Mouse (Mus musculus) forebrain, embryonic 16.5 days (tissue): ENCODE results near the gene Pygm. TPM values are rescaled to one million over a fixed set of nuclear protein-coding genes. Genes with fewer than 3 reads are reported as not detected.
A peak's percentile ranks its signal among the peaks of the same experiment; 100 is the strongest.

Experiments used
- ATAC-seq: fragments of 200-750 bp; cut with Nextera tagmentation; 2 replicates; pipeline ENCODE4 v1.8.0; 2017; ENCODE audit warnings: mild to moderate bottlenecking, moderate library complexity
- H3K27ac ChIP-seq: fragments of 300-500 bp; sonication (generic); 2 replicates; pipeline ENCODE4 v1.5.1; 2014; ENCODE audit warnings: low read length, control low read depth
- H3K27me3 ChIP-seq: fragments of 300-500 bp; sonication (generic); replicated peaks from 2 replicates; pipeline ENCODE4 v1.6.1; 2014; ENCODE audit warnings: low read length; ENCODE audit not compliant: control insufficient read depth, insufficient read depth
- H3K36me3 ChIP-seq: fragments of 300-500 bp; sonication (generic); 2 replicates; pipeline ENCODE4 v1.6.1; 2014; ENCODE audit not compliant: control insufficient read depth, insufficient read depth
- H3K4me1 ChIP-seq: fragments of 300-500 bp; sonication (generic); replicated peaks from 2 replicates; pipeline ENCODE4 v1.6.1; 2014; ENCODE audit warnings: low read length; ENCODE audit not compliant: control insufficient read depth, insufficient read depth
- H3K4me2 ChIP-seq: fragments of 300-500 bp; sonication (generic); 2 replicates; pipeline ENCODE4 v1.6.1; 2014; ENCODE audit warnings: mild to moderate bottlenecking, low read length, control low read depth
- H3K4me3 ChIP-seq: fragments of 300-500 bp; sonication (generic); replicated peaks from 2 replicates; pipeline ENCODE4 v1.5.1; 2014; ENCODE audit warnings: mild to moderate bottlenecking, low read length, control low read depth
- H3K9ac ChIP-seq: fragments of 300-500 bp; sonication (generic); replicated peaks from 2 replicates; pipeline ENCODE4 v1.6.1; 2014; ENCODE audit warnings: low read depth, low read length, control low read depth
- H3K9me3 ChIP-seq: fragments of 300-500 bp; sonication (generic); 2 replicates; pipeline ENCODE4 v1.6.1; 2016; ENCODE audit warnings: low read length; ENCODE audit not compliant: control insufficient read depth
- WGBS: fragments of 180-500 bp; shearing (Covaris S2); extraction: QIAGEN DNeasy Blood & Tissue Kit; methylation state at CpG from one replicate; pipeline ENCODE4 v1.1.7; 2014; 5-methylcytosine and 5-hydroxymethylcytosine counted together
- polyA plus RNA-seq: library from polyadenylated mRNA; unstranded; fragments of >200 nt; fragmentation: Nextera tagmentation; extraction: Ambion mirVana; gene quantifications from 2 replicates; pipeline ENCODE4 v1.2.1, GENCODE M21; 2015

Gene Pygm
- polyA plus RNA-seq, 1 experiment from 2014 or later: 2.8 TPM

- Histone ChIP-seq H3K4me1 (peaks cover 33% of the 10 kb centered on the region), H3K4me2 (peak overlapping the region; percentile 94), H3K27ac (no peak overlapping the region), H3K27me3 (peaks cover 10% of the 10 kb centered on the region), H3K9ac (peak overlapping the region; percentile 65), H3K4me3 (peak overlapping the region; percentile 68), H3K9me3 (no peaks in the 10 kb centered on the region), H3K36me3 (no peaks in the 10 kb centered on the region)
- 3% methylated on average over 29 of the region's 29 CpGs for WGBS
- no peak for ATAC-seq
Measured at GRCm38 (mm10) chr19:6400096-6401086, 16.2 kb downstream of the Pygm start.

GRCm38 (mm10) chr19:6401131-6401815, 17.1 kb downstream of the Pygm start:
- Histone ChIP-seq H3K4me3 (peak overlapping the region; percentile 68), H3K27me3 (peaks cover 10% of the 10 kb centered on the region), H3K27ac (no peak overlapping the region), H3K4me1 (peaks cover 33% of the 10 kb centered on the region), H3K36me3 (no peaks in the 10 kb centered on the region), H3K4me2 (peak overlapping the region; percentile 94), H3K9me3 (no peaks in the 10 kb centered on the region), H3K9ac (peak overlapping the region; percentile 33)
- WGBS: under 1% methylated on average over 32 of the region's 32 CpGs
- ATAC-seq: 0 out of 2 replicates have a peak, but pooled peaks have one; percentile 9

GRCm38 (mm10) chr19:6401951-6402350, 17.8 kb downstream of the Pygm start:
- no peak overlapping the region for H3K9ac ChIP-seq
- H3K4me1 ChIP-seq: peaks cover 33% of the 10 kb centered on the region
- peak overlapping the region; percentile 94 for H3K4me2 ChIP-seq
- H3K27ac ChIP-seq: no peak overlapping the region
- H3K9me3 ChIP-seq: no peaks in the 10 kb centered on the region
- peaks cover 10% of the 10 kb centered on the region for H3K27me3 ChIP-seq
- H3K36me3 ChIP-seq: no peaks in the 10 kb centered on the region
- peak overlapping the region; percentile 68; the same call in 1 of the 2 replicates for H3K4me3 ChIP-seq
- WGBS: 20% methylated on average over 9 of the region's 9 CpGs
- ATAC-seq: no peak

GRCm38 (mm10) chr19:6403869-6404268, 19.7 kb downstream of the Pygm start:
- H3K4me1 ChIP-seq: peaks cover 26% of the 10 kb centered on the region
- WGBS: 83% methylated on average over 10 of the region's 10 CpGs
- H3K4me3 ChIP-seq: no peak overlapping the region
- H3K27ac ChIP-seq: no peak overlapping the region
- no peak overlapping the region for H3K4me2 ChIP-seq
- H3K9ac ChIP-seq: no peak overlapping the region
- ATAC-seq: no peak
- peaks cover 10% of the 10 kb centered on the region for H3K27me3 ChIP-seq
- H3K9me3 ChIP-seq: no peaks in the 10 kb centered on the region
- no peaks in the 10 kb centered on the region for H3K36me3 ChIP-seq

GRCm38 (mm10) chr19:6405433-6405832, 21.2 kb downstream of the Pygm start:
- no peak overlapping the region for H3K9ac ChIP-seq
- H3K36me3 ChIP-seq: no peaks in the 10 kb centered on the region
- no peak for ATAC-seq
- no peak overlapping the region for H3K4me3 ChIP-seq
- no peak overlapping the region for H3K27ac ChIP-seq
- WGBS: 65% methylated on average over 10 of the region's 10 CpGs
- peaks cover 14% of the 10 kb centered on the region for H3K4me1 ChIP-seq
- H3K9me3 ChIP-seq: no peaks in the 10 kb centered on the region
- peaks cover 7% of the 10 kb centered on the region; the same call in 1 of the 2 replicates for H3K27me3 ChIP-seq
- no peak overlapping the region for H3K4me2 ChIP-seq

GRCm38 (mm10) chr19:6407109-6407508, 22.9 kb downstream of the Pygm start:
- Histone ChIP-seq H3K36me3 (no peaks in the 10 kb centered on the region), H3K4me2 (no peak overlapping the region), H3K27ac (no peak overlapping the region), H3K4me3 (no peak overlapping the region), H3K9ac (no peak overlapping the region), H3K4me1 (peaks cover 4% of the 10 kb centered on the region), H3K27me3 (no peaks in the 10 kb centered on the region), H3K9me3 (no peaks in the 10 kb centered on the region)
- no peak for ATAC-seq
- WGBS: 82% methylated on average over 8 of the region's 8 CpGs

GRCm38 (mm10) chr19:6407816-6408510, 23.8 kb downstream of the Pygm start:
- no peaks in the 10 kb centered on the region for H3K36me3 ChIP-seq
- H3K27me3 ChIP-seq: no peaks in the 10 kb centered on the region
- no peak overlapping the region for H3K27ac ChIP-seq
- no peak overlapping the region for H3K4me3 ChIP-seq
- peaks cover 4% of the 10 kb centered on the region for H3K4me1 ChIP-seq
- no peak overlapping the region for H3K4me2 ChIP-seq
- no peak for ATAC-seq
- 51% methylated on average over 16 of the region's 16 CpGs for WGBS
- no peak overlapping the region for H3K9ac ChIP-seq
- H3K9me3 ChIP-seq: no peaks in the 10 kb centered on the region

- ATAC-seq: no peak
- Histone ChIP-seq H3K27ac (no peak overlapping the region), H3K27me3 (no peaks in the 10 kb centered on the region), H3K36me3 (no peaks in the 10 kb centered on the region), H3K9me3 (no peaks in the 10 kb centered on the region), H3K4me1 (peaks cover 4% of the 10 kb centered on the region), H3K9ac (no peak overlapping the region), H3K4me2 (no peak overlapping the region), H3K4me3 (no peak overlapping the region)
- WGBS: 79% methylated on average over 8 of the region's 8 CpGs
Measured at GRCm38 (mm10) chr19:6408749-6409148, 24.6 kb downstream of the Pygm start.

- Histone ChIP-seq H3K27ac (no peak overlapping the region), H3K36me3 (no peaks in the 10 kb centered on the region), H3K4me2 (no peak overlapping the region), H3K4me1 (peaks cover 4% of the 10 kb centered on the region), H3K9ac (no peak overlapping the region), H3K4me3 (no peak overlapping the region), H3K9me3 (no peaks in the 10 kb centered on the region), H3K27me3 (no peaks in the 10 kb centered on the region)
- WGBS: 74% methylated on average over 5 of the region's 5 CpGs
- no peak for ATAC-seq
Measured at GRCm38 (mm10) chr19:6409176-6409575, 25.0 kb downstream of the Pygm start.
